Mouse (Mus musculus) liver, adult 2 months (tissue): Measurements from ENCODE around the gene Slc24a2.

Experiments
- CTCF ChIP-seq: fragments of 200-500 bp; IDR thresholded peaks from 2 replicates; pipeline ENCODE4 v1.5.1; 2011; ENCODE audit warnings: low read depth, low read length, control low read depth
- POLR2A ChIP-seq: fragments of 200-500 bp; IDR thresholded peaks from 2 replicates; pipeline ENCODE4 v1.6.1; 2011; ENCODE audit warnings: low read length, control low read depth; ENCODE audit not compliant: insufficient read depth; ENCODE audit errors: extremely low read depth

- no peak for TF ChIP-seq POLR2A
- no peak for TF ChIP-seq CTCF
Measured at GRCm38 (mm10) chr4:86987846-86988245, 242.4 kb downstream of the Slc24a2 start.
